Mouse (Mus musculus) retina, embryonic 14.5 days (tissue): Measurements from ENCODE around the gene Tnrc6a.

Experiments used
- DNase-seq: peaks from one replicate; pipeline ENCODE4 v3.0.0-alpha.2; 2015; ENCODE audit warnings: low spot score

The Tnrc6a gene

GRCm38 (mm10) chr7:123124735-123125181, 1.1 kb downstream of the Tnrc6a start:
- peak; percentile 26 for DNase-seq

- no peak for DNase-seq
Measured at GRCm38 (mm10) chr7:123126056-123126455, 2.4 kb downstream of the Tnrc6a start.

GRCm38 (mm10) chr7:123127301-123127700, 3.6 kb downstream of the Tnrc6a start:
- peak; percentile 15 for DNase-seq

- no peak for DNase-seq
Measured at GRCm38 (mm10) chr7:123127981-123128380, 4.3 kb downstream of the Tnrc6a start.

GRCm38 (mm10) chr7:123129061-123129460, 5.4 kb downstream of the Tnrc6a start:
- no peak for DNase-seq

- no peak for DNase-seq
Measured at GRCm38 (mm10) chr7:123130198-123130597, 6.5 kb downstream of the Tnrc6a start.

- no peak for DNase-seq
Measured at GRCm38 (mm10) chr7:123132401-123132800, 8.7 kb downstream of the Tnrc6a start.

- DNase-seq: peak; percentile 69
Measured at GRCm38 (mm10) chr7:123134876-123135275, 11.2 kb downstream of the Tnrc6a start.

GRCm38 (mm10) chr7:123135655-123136054, 12.0 kb downstream of the Tnrc6a start:
- no peak for DNase-seq

- DNase-seq: no peak
Measured at GRCm38 (mm10) chr7:123138001-123138400, 14.3 kb downstream of the Tnrc6a start.

GRCm38 (mm10) chr7:123146141-123146846, 22.6 kb downstream of the Tnrc6a start:
- no peak for DNase-seq

GRCm38 (mm10) chr7:123147787-123148186, 24.1 kb downstream of the Tnrc6a start:
- DNase-seq: no peak

- DNase-seq: no peak
Measured at GRCm38 (mm10) chr7:123148935-123149334, 25.2 kb downstream of the Tnrc6a start.

GRCm38 (mm10) chr7:123162346-123162745, 38.7 kb downstream of the Tnrc6a start:
- DNase-seq: no peak

GRCm38 (mm10) chr7:123167436-123167835, 43.8 kb downstream of the Tnrc6a start:
- DNase-seq: no peak

GRCm38 (mm10) chr7:123169618-123170017, 45.9 kb downstream of the Tnrc6a start:
- DNase-seq: no peak

- DNase-seq: no peak
Measured at GRCm38 (mm10) chr7:123172101-123172500, 48.4 kb downstream of the Tnrc6a start.

- DNase-seq: no peak
Measured at GRCm38 (mm10) chr7:123177215-123177614, 53.5 kb downstream of the Tnrc6a start.

- DNase-seq: no peak
Measured at GRCm38 (mm10) chr7:123181787-123182701, 58.4 kb downstream of the Tnrc6a start.

- no peak for DNase-seq
Measured at GRCm38 (mm10) chr7:123184891-123185290, 61.2 kb downstream of the Tnrc6a start.

- DNase-seq: no peak
Measured at GRCm38 (mm10) chr7:123186463-123186862, 62.8 kb downstream of the Tnrc6a start.

- DNase-seq: no peak
Measured at GRCm38 (mm10) chr7:123187246-123187645, 63.6 kb downstream of the Tnrc6a start.

- no peak for DNase-seq
Measured at GRCm38 (mm10) chr7:123188462-123188861, 64.8 kb downstream of the Tnrc6a start.
